Mouse (Mus musculus) heart, embryonic 16.5 days (tissue): ENCODE data around the gene Rrp36. TPM values are rescaled to one million over a fixed set of nuclear protein-coding genes. Genes with fewer than 3 reads are reported as not detected.

Source experiments
- ATAC-seq: fragments of 200-750 bp; cut with Nextera tagmentation; replicated peaks from 2 replicates; pipeline ENCODE4 v1.8.0; 2017; ENCODE audit warnings: moderate number of reproducible peaks; ENCODE audit not compliant: insufficient read depth, low FRiP score; ENCODE audit errors: extremely low read depth
- H3K27ac ChIP-seq: fragments of 300-500 bp; sonication (generic); 2 replicates; pipeline ENCODE4 v1.5.1; 2014; ENCODE audit warnings: mild to moderate bottlenecking, low read length, control low read depth, moderate library complexity
- H3K27me3 ChIP-seq: fragments of 300-500 bp; sonication (generic); 2 replicates; pipeline ENCODE4 v1.6.1; 2014; ENCODE audit warnings: low read length, mixed read lengths; ENCODE audit not compliant: control insufficient read depth, insufficient read depth
- H3K36me3 ChIP-seq: fragments of 300-500 bp; sonication (generic); 2 replicates; pipeline ENCODE4 v1.6.1; 2014; ENCODE audit not compliant: control insufficient read depth, insufficient read depth
- H3K4me1 ChIP-seq: fragments of 300-500 bp; sonication (generic); 2 replicates; pipeline ENCODE4 v1.6.1; 2014; ENCODE audit warnings: low read length, mixed read lengths; ENCODE audit not compliant: control insufficient read depth, insufficient read depth
- H3K4me2 ChIP-seq: fragments of 300-500 bp; sonication (generic); 2 replicates; pipeline ENCODE4 v1.6.1; 2014; ENCODE audit warnings: low read depth, mild to moderate bottlenecking, control low read depth, low read length
- H3K4me3 ChIP-seq: fragments of 300-500 bp; sonication (generic); 2 replicates; pipeline ENCODE4 v1.5.1; 2014; ENCODE audit warnings: mild to moderate bottlenecking, control low read depth, low read length
- H3K9ac ChIP-seq: fragments of 300-500 bp; sonication (generic); 2 replicates; pipeline ENCODE4 v1.6.1; 2014; ENCODE audit warnings: low read length, control low read depth
- H3K9me3 ChIP-seq: fragments of 300-500 bp; sonication (generic); replicated peaks from 2 replicates; pipeline ENCODE4 v1.6.1; 2016; ENCODE audit warnings: low read length; ENCODE audit not compliant: control insufficient read depth
- WGBS: fragments of 180-500 bp; shearing (Covaris S2); extraction: QIAGEN DNeasy Blood & Tissue Kit; methylation state at CpG from one replicate; pipeline ENCODE4 v1.1.7; 2014; 5-methylcytosine and 5-hydroxymethylcytosine counted together
- polyA plus RNA-seq: library from polyadenylated mRNA; unstranded; fragments of >200 nt; fragmentation: Nextera tagmentation; extraction: Ambion mirVana; gene quantifications from 2 replicates; pipeline ENCODE4 v1.2.1, GENCODE M21; 2015

Gene Rrp36
- polyA plus RNA-seq, 1 experiment from 2014 or later, result 39.7 TPM

- Histone ChIP-seq H3K36me3 (peaks cover 41% of the 10 kb centered on the region), H3K4me3 (peak overlapping the region; percentile 80), H3K9ac (peak overlapping the region; percentile 97), H3K27ac (peak overlapping the region; percentile 99), H3K4me1 (peaks cover 30% of the 10 kb centered on the region), H3K9me3 (no peaks in the 10 kb centered on the region), H3K27me3 (no peaks in the 10 kb centered on the region), H3K4me2 (peak overlapping the region; percentile 93)
- 51% methylated on average over 20 of the region's 20 CpGs for WGBS
- ATAC-seq, result no peak
Measured at GRCm38 (mm10) chr17:46651755-46652547, 22.2 kb downstream of the Rrp36 start.

DNA sequence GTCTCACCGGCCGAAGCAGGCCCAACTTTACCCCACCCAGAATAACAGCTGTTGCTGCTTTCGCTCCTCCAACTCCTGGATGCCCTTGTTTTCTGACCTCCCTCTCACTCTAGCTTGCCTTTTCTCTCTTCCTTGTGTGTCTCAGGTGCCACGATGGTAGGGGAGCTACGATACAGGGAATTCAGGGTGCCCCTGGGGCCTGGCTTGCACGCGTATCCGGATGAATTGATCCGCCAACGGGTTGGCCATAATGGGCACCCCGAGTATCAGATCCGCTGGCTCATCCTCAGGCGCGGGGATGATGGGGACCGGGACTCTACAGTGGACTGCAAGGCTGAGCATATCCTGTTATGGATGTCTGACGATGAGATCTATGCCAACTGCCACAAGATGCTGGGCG, 22.9 kb downstream of the Rrp36 start:
- H3K27ac ChIP-seq, result peak overlapping the region; percentile 99
- no peaks in the 10 kb centered on the region for H3K9me3 ChIP-seq
- H3K4me2 ChIP-seq, result peak overlapping the region; percentile 93
- H3K4me1 ChIP-seq, result peaks cover 35% of the 10 kb centered on the region
- peak overlapping the region; percentile 80 for H3K4me3 ChIP-seq
- H3K36me3 ChIP-seq, result peaks cover 38% of the 10 kb centered on the region
- 64% methylated on average over 17 of the region's 17 CpGs for WGBS
- no peak for ATAC-seq
- peak overlapping the region; percentile 97 for H3K9ac ChIP-seq
- no peaks in the 10 kb centered on the region for H3K27me3 ChIP-seq

- H3K4me3 ChIP-seq, result peak within 1 kb of the TSS; percentile 80
- no peaks in the 10 kb centered on the region for H3K9me3 ChIP-seq
- WGBS, result under 1% methylated on average over 58 of the region's 58 CpGs
- H3K4me2 ChIP-seq, result peak within 1 kb of the TSS; percentile 93
- H3K4me1 ChIP-seq, result peaks cover 35% of the 10 kb centered on the region
- no peaks in the 10 kb centered on the region for H3K27me3 ChIP-seq
- peak; percentile 92 for ATAC-seq
- H3K9ac ChIP-seq, result peak within 1 kb of the TSS; percentile 97
- H3K27ac ChIP-seq, result peak within 1 kb of the TSS; percentile 99
- H3K36me3 ChIP-seq, result peaks cover 31% of the 10 kb centered on the region
Measured at GRCm38 (mm10) chr17:46650232-46651031, 23.7 kb downstream of the Rrp36 start, which contains the start of gene Cul7. TSS of gene Cul7 (plus strand) at chr17:46650337.

DNA sequence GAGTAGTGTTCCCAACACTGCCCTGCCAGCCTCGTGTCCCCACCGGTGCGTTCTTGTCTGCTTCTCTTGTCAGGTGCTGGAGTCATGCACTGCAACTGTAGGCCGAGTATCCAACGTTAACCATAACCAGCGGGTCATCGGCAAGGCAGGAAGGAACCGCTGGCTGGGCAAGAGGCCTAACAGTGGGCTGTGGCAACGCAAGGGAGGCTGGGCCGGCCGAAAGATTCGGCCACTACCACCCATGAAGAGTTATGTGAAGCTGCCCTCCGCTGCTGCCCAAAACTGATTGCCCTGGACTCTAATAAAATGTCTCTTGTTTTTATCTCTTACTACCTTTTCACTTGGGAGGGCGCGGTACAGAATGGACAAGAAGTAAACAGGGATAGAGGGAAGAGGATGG, 24.3 kb downstream of the Rrp36 start:
- Histone ChIP-seq H3K4me1 (peaks cover 39% of the 10 kb centered on the region), H3K9me3 (no peaks in the 10 kb centered on the region), H3K9ac (peak overlapping the region; percentile 97), H3K36me3 (peaks cover 27% of the 10 kb centered on the region), H3K4me3 (peak overlapping the region; percentile 80), H3K27me3 (no peaks in the 10 kb centered on the region), H3K27ac (peak overlapping the region; percentile 99), H3K4me2 (peak overlapping the region; percentile 93)
- no peak for ATAC-seq
- WGBS, result 24% methylated on average over 15 of the region's 15 CpGs

DNA sequence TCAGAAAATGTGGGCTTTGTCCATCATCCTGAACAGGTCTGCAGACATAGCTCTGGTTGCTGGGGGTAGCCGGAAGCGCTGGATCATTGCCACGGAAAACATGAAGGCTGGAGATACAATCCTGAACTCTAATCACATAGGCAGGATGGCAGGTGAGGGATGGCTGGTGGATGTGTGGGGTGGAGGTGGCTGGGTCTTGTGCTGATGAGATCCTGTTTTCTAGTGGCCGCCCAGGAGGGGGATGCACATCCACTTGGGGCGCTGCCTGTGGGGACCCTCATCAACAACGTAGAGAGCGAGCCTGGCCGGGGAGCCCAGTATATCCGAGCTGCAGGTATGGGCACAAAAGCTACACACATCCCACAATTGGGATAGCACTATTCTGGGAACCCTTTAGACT, 25.7 kb downstream of the Rrp36 start:
- ATAC-seq, result no peak
- 91% methylated on average over 9 of the region's 9 CpGs for WGBS
- Histone ChIP-seq H3K4me1 (peaks cover 44% of the 10 kb centered on the region), H3K9ac (no peak overlapping the region), H3K9me3 (no peaks in the 10 kb centered on the region), H3K27ac (no peak overlapping the region), H3K4me3 (no peak overlapping the region), H3K27me3 (no peaks in the 10 kb centered on the region), H3K4me2 (no peak overlapping the region), H3K36me3 (peaks cover 13% of the 10 kb centered on the region)

GRCm38 (mm10) chr17:46647279-46647678, 26.9 kb downstream of the Rrp36 start:
- WGBS, result 92% methylated on average over 7 of the region's 7 CpGs
- Histone ChIP-seq H3K9ac (no peak overlapping the region), H3K27me3 (no peaks in the 10 kb centered on the region), H3K36me3 (peaks cover 5% of the 10 kb centered on the region; the same call in 1 of the 2 replicates), H3K4me3 (no peak overlapping the region), H3K27ac (no peak overlapping the region), H3K4me1 (peaks cover 36% of the 10 kb centered on the region), H3K9me3 (no peaks in the 10 kb centered on the region), H3K4me2 (no peak overlapping the region)
- no peak for ATAC-seq

- Histone ChIP-seq H3K27ac (peak overlapping the region; percentile 73), H3K4me3 (peak overlapping the region; percentile 74), H3K36me3 (peaks cover 11% of the 10 kb centered on the region; the same call in 1 of the 2 replicates), H3K4me2 (peak overlapping the region; percentile 84), H3K27me3 (no peaks in the 10 kb centered on the region), H3K9ac (peak overlapping the region; percentile 83), H3K4me1 (peaks cover 26% of the 10 kb centered on the region), H3K9me3 (no peaks in the 10 kb centered on the region)
- ATAC-seq, result no peak; the same call in 1 of the 2 replicates
- WGBS, result under 1% methylated on average over 19 of the region's 19 CpGs
Measured at GRCm38 (mm10) chr17:46646322-46646662, 27.9 kb downstream of the Rrp36 start.

- ATAC-seq, result peak; percentile 74
- Histone ChIP-seq H3K36me3 (peaks cover 14% of the 10 kb centered on the region; the same call in 1 of the 2 replicates), H3K27me3 (no peaks in the 10 kb centered on the region), H3K4me3 (peak within 1 kb of the TSS; percentile 74), H3K9me3 (no peaks in the 10 kb centered on the region), H3K27ac (peak within 1 kb of the TSS; percentile 73), H3K4me1 (peaks cover 22% of the 10 kb centered on the region), H3K9ac (peak within 1 kb of the TSS; percentile 83), H3K4me2 (peak within 1 kb of the TSS; percentile 84)
- under 1% methylated on average over 53 of the region's 53 CpGs for WGBS
Measured at GRCm38 (mm10) chr17:46645561-46646321, 28.4 kb downstream of the Rrp36 start, which contains the start of the genes Klc4 and Mrpl2. TSS of gene Klc4 (minus strand) at chr17:46646022. TSS of gene Mrpl2 (plus strand) at chr17:46646229.
